33 mouse cellular contexts compared by ENCODE assay signal in genomic region chr3:20151651-20152050, GRCm38 (mm10). TPM values are rescaled to one million over a fixed set of nuclear protein-coding genes. Genes with fewer than 3 reads are reported as not detected.
DNase-seq lines count a peak whose midpoint lies in the region; ATAC-seq and TF ChIP-seq lines count a peak whose summit lies in the region.
"Had no signal": no experiment of that assay in that cellular context is flagged by ENCODE, and none has a peak within 500 bp of the region (broad histone marks: within the 10 kb centered on the region; RNA-seq: fewer than 3 reads in every experiment).

No protein-coding gene starts in this region.

- H3K9ac ChIP-seq in heart, embryonic 15.5 days = 0 out of 2 replicates have a peak overlapping the region, but pooled peaks have one; percentile 2
- no peak overlapping the region for H3K9ac ChIP-seq in lung, postnatal 0 days (replicated peaks; ENCODE audit: low read depth)
- H3K9ac ChIP-seq: embryonic facial prominence, embryonic 15.5 days; forebrain, embryonic 12.5 days; forebrain, postnatal 0 days; hindbrain, embryonic 13.5 days; liver, embryonic 12.5 days; liver, postnatal 0 days; midbrain, embryonic 12.5 days; neural tube, embryonic 12.5 days had no signal

- H3K36me3 ChIP-seq in heart, embryonic 10.5 days = peaks cover 41% of the 10 kb centered on the region
- H3K36me3 ChIP-seq in heart, embryonic 15.5 days = peaks cover 31% of the 10 kb centered on the region
- peaks cover 17% of the 10 kb centered on the region for H3K36me3 ChIP-seq in lung, postnatal 0 days (ENCODE audit: insufficient read depth, low read length)
- H3K36me3 ChIP-seq: forebrain, embryonic 12.5 days; hindbrain, embryonic 13.5 days; midbrain, embryonic 12.5 days had no signal

- intact Hi-C loops in heart, postnatal 10 days (cut with DNase I) = loop anchor here (5.0 to 10.0 kb wide), 2 partner anchors 69 to 527 kb away; partner anchors contain the start of gene 1700064H15Rik

- H3K9me3 ChIP-seq in heart, embryonic 10.5 days = no peaks in the 10 kb centered on the region
- no peaks in the 10 kb centered on the region for H3K9me3 ChIP-seq in heart, embryonic 15.5 days (replicated peaks)
- no peaks in the 10 kb centered on the region for H3K9me3 ChIP-seq in lung, postnatal 0 days (ENCODE audit: low read length)
- H3K9me3 ChIP-seq: embryonic facial prominence, embryonic 10.5 days; embryonic facial prominence, embryonic 15.5 days; forebrain, embryonic 12.5 days; hindbrain, embryonic 13.5 days; liver, embryonic 12.5 days; megakaryocyte, embryonic 14.5 days; midbrain, embryonic 12.5 days; neural tube, embryonic 12.5 days had no signal

- DNase-seq in adrenal gland, adult 2 months = peak; percentile 68
- no peak for DNase-seq in adrenal gland, postnatal 10 days
- no peak for DNase-seq in heart, embryonic 10.5 days (ENCODE audit: low spot score)
- DNase-seq in heart, postnatal 10 days = no peak
- DNase-seq in heart, adult 8-10 months (ENCODE audit: low spot score) = no peak
- DNase-seq in lung, postnatal 0 days (ENCODE audit: low spot score) = no peak
- no peak for DNase-seq in lung, adult 18-20 months
- DNase-seq: cerebellum, adult 2 months; cerebellum, postnatal 14 days; forebrain, postnatal 0 days; gastrocnemius, postnatal 14 days; kidney, adult 8-10 months; kidney, postnatal 4 days; layer of hippocampus, postnatal 36 days; left cerebral cortex, postnatal 4 days; liver, postnatal 0 days; lung, postnatal 4 days; right cerebral cortex, adult 18-20 months; spleen, adult 18-20 months; thymus, postnatal 14 days had no signal

- H3K4me1 ChIP-seq in heart, embryonic 10.5 days = peaks cover 39% of the 10 kb centered on the region
- peaks cover 36% of the 10 kb centered on the region for H3K4me1 ChIP-seq in heart, embryonic 15.5 days (replicated peaks)
- H3K4me1 ChIP-seq in lung, postnatal 0 days (ENCODE audit: insufficient read depth, low read depth, low read length) = peaks cover 2% of the 10 kb centered on the region; the same call in 1 of the 2 replicates

- TF ChIP-seq CTCF in lung, postnatal 0 days (IDR thresholded peaks at IDR 0.05) = no peak

- H3K4me2 ChIP-seq in heart, embryonic 15.5 days = peak overlapping the region; percentile 80
- peak overlapping the region; percentile 22; the same call in 1 of the 2 replicates for H3K4me2 ChIP-seq in lung, postnatal 0 days (replicated peaks; ENCODE audit: low read depth, low read length)
- H3K4me2 ChIP-seq: embryonic facial prominence, embryonic 15.5 days; forebrain, embryonic 12.5 days; hindbrain, embryonic 13.5 days; liver, embryonic 12.5 days; midbrain, embryonic 12.5 days; neural tube, embryonic 12.5 days had no signal

- no peak for ATAC-seq in heart, embryonic 15.5 days (replicated peaks; ENCODE audit: insufficient number of reproducible peaks, insufficient read depth, low FRiP score, low read depth)
- no peak for ATAC-seq in lung, postnatal 0 days
- ATAC-seq: forebrain, postnatal 0 days; intestine, embryonic 16.5 days; liver, embryonic 12.5 days; liver, postnatal 0 days; Patski had no signal

- 85% methylated on average over 3 of the region's 3 CpGs for WGBS in heart, embryonic 10.5 days
- WGBS in heart, embryonic 15.5 days = 67% methylated on average over 3 of the region's 3 CpGs
- WGBS in lung, postnatal 0 days = 89% methylated on average over 3 of the region's 3 CpGs

- TF ChIP-seq EP300 in lung, postnatal 0 days (IDR thresholded peaks at IDR 0.05) = no peak

- peak overlapping the region; percentile 97 for H3K27ac ChIP-seq in heart, embryonic 10.5 days
- H3K27ac ChIP-seq in heart, embryonic 15.5 days = peak overlapping the region; percentile 10; the same call in 1 of the 2 replicates
- H3K27ac ChIP-seq in lung, postnatal 0 days (ENCODE audit: low read length) = no peak overlapping the region
- H3K27ac ChIP-seq: embryonic facial prominence, embryonic 10.5 days; embryonic facial prominence, embryonic 15.5 days; forebrain, embryonic 12.5 days; hindbrain, embryonic 13.5 days; kidney, postnatal 0 days; liver, embryonic 12.5 days; midbrain, embryonic 12.5 days; neural tube, embryonic 12.5 days had no signal

- no peaks in the 10 kb centered on the region for H3K27me3 ChIP-seq in heart, embryonic 10.5 days (ENCODE audit: insufficient read depth, poor library complexity, severe bottlenecking)
- H3K27me3 ChIP-seq in heart, embryonic 15.5 days = no peaks in the 10 kb centered on the region
- H3K27me3 ChIP-seq in lung, postnatal 0 days (replicated peaks; ENCODE audit: insufficient read depth, low read length) = no peaks in the 10 kb centered on the region
- H3K27me3 ChIP-seq: embryonic facial prominence, embryonic 15.5 days; forebrain, embryonic 12.5 days; hindbrain, embryonic 13.5 days; liver, embryonic 12.5 days; megakaryocyte, embryonic 14.5 days; neural tube, embryonic 12.5 days; Patski had no signal

- peak overlapping the region; percentile 95 for H3K4me3 ChIP-seq in heart, embryonic 10.5 days
- H3K4me3 ChIP-seq in heart, embryonic 15.5 days = no peak overlapping the region
- no peak overlapping the region for H3K4me3 ChIP-seq in lung, postnatal 0 days (ENCODE audit: low read depth, low read length)
- H3K4me3 ChIP-seq: embryonic facial prominence, embryonic 10.5 days; embryonic facial prominence, embryonic 15.5 days; forebrain, embryonic 12.5 days; hindbrain, embryonic 13.5 days; liver, embryonic 12.5 days; megakaryocyte, embryonic 14.5 days; midbrain, embryonic 12.5 days; myocyte; neural tube, embryonic 12.5 days had no signal

RNA-seq across cellular contexts. Expression of gene Gyg, which starts 3.5 kb away (rescaled TPM):
- 100 to 1,000 TPM in 1 of 2 experiments, 10 to 100 TPM in 1; 93.1 to 152 TPM for total RNA-seq in adrenal gland, adult 2 months (2021)
- polyA plus RNA-seq in adrenal gland, adult 2 months (2012; rRNA removed) = 29.2 and 30.3 TPM in 2 replicates
- total RNA-seq in adrenal gland, postnatal 10 days (2021) = 10 to 100 TPM; 75.3 to 99.1 TPM
- 444 and 807 TPM in 2 replicates for polyA plus RNA-seq in heart, embryonic 10.5 days (2016; fragmentation: Nextera tagmentation; extraction: Ambion mirVana)
- total RNA-seq in heart, postnatal 10 days (2021) = 100 to 1,000 TPM; 135 to 143 TPM
- 463 and 501 TPM in 2 replicates for polyA plus RNA-seq in heart, embryonic 15.5 days (2015; fragmentation: Nextera tagmentation; extraction: Ambion mirVana)
- total RNA-seq in heart, adult 8-10 months (2022) = 100 to 1,000 TPM; 159 to 174 (median 169) TPM
- polyA plus RNA-seq in lung, postnatal 0 days (2015; fragmentation: Nextera tagmentation; extraction: Ambion mirVana) = 359 and 383 TPM in 2 replicates
